Comparison of ENCODE assay signal across 31 mouse cellular contexts in the genomic region with DNA sequence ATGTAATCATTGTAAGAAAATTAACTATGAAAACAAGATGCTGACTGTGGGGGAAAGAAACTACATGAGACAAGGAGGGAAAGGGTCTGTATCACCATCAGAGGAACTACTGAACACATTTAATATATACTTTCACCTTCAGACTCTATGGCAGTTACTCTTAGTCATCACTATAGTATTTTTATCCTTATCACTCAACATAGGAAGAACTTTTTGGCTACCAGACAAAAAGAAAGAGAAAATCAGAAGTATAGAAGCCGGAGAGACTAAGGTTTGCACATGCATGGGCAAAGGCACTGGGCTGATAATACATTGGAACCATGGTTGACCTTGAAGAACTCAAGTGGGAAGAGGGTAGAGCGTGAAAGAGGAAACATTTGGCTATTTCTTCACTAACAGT.
"Had no signal": no experiment of that assay in that cellular context is flagged by ENCODE, and none has a peak within 500 bp of the region (broad histone marks: within the 10 kb centered on the region; RNA-seq: fewer than 3 reads in every experiment).

No protein-coding gene starts in this region.

- H3K4me2 ChIP-seq: limb, embryonic 12.5 days; limb, embryonic 13.5 days; limb, embryonic 15.5 days; liver, embryonic 12.5 days; liver, embryonic 13.5 days; liver, embryonic 15.5 days; lung, embryonic 14.5 days; lung, embryonic 15.5 days; midbrain, embryonic 11.5 days; midbrain, embryonic 12.5 days; midbrain, embryonic 13.5 days; midbrain, embryonic 15.5 days; neural tube, embryonic 12.5 days had no signal

- ATAC-seq: liver, embryonic 12.5 days; liver, postnatal 0 days; lung, postnatal 0 days; midbrain, embryonic 13.5 days; midbrain, embryonic 15.5 days; midbrain, embryonic 16.5 days had no signal

- H3K27ac ChIP-seq: limb, embryonic 10.5 days; limb, embryonic 12.5 days; limb, embryonic 13.5 days; limb, embryonic 15.5 days; liver, embryonic 12.5 days; liver, embryonic 13.5 days; liver, embryonic 14.5 days; liver, embryonic 15.5 days; lung, embryonic 15.5 days; macrophage; midbrain, embryonic 10.5 days; midbrain, embryonic 12.5 days; midbrain, embryonic 13.5 days; midbrain, embryonic 15.5 days; neural tube, embryonic 12.5 days had no signal

- H3K27me3 ChIP-seq: limb, embryonic 12.5 days; limb, embryonic 13.5 days; limb, embryonic 15.5 days; liver, embryonic 12.5 days; liver, embryonic 13.5 days; liver, embryonic 15.5 days; lung, embryonic 15.5 days; megakaryocyte, embryonic 14.5 days; midbrain, embryonic 12.5 days; midbrain, embryonic 13.5 days; midbrain, embryonic 15.5 days; neural tube, embryonic 12.5 days had no signal

- DNase-seq: left cerebral cortex, postnatal 4 days; liver; liver, embryonic 13.5 days; liver, postnatal 0 days; lung, adult 18-20 months; lung, adult 2 months; lung, embryonic 14.5 days; lung, postnatal 10 days; lung, postnatal 14 days; lung, postnatal 36 days; lung, postnatal 4 days; midbrain, embryonic 14.5 days had no signal

- H3K4me1 ChIP-seq: limb, embryonic 10.5 days; limb, embryonic 12.5 days; limb, embryonic 13.5 days; limb, embryonic 15.5 days; liver, embryonic 12.5 days; liver, embryonic 13.5 days; liver, embryonic 15.5 days; lung, embryonic 15.5 days; megakaryocyte, embryonic 14.5 days; midbrain, embryonic 10.5 days; midbrain, embryonic 12.5 days; midbrain, embryonic 13.5 days; midbrain, embryonic 15.5 days; neural tube, embryonic 12.5 days had no signal

- H3K36me3 ChIP-seq: liver, embryonic 13.5 days; midbrain, embryonic 12.5 days; midbrain, embryonic 15.5 days had no signal

- H3K9ac ChIP-seq: limb, embryonic 12.5 days; limb, embryonic 13.5 days; limb, embryonic 15.5 days; liver, embryonic 12.5 days; liver, embryonic 13.5 days; liver, embryonic 14.5 days; liver, embryonic 15.5 days; liver, postnatal 0 days; lung, embryonic 14.5 days; lung, embryonic 15.5 days; midbrain, embryonic 12.5 days; midbrain, embryonic 13.5 days; midbrain, embryonic 15.5 days; neural tube, embryonic 12.5 days had no signal

- H3K9me3 ChIP-seq: limb, embryonic 10.5 days; limb, embryonic 12.5 days; limb, embryonic 13.5 days; limb, embryonic 15.5 days; liver, embryonic 12.5 days; liver, embryonic 13.5 days; liver, embryonic 15.5 days; lung, embryonic 15.5 days; megakaryocyte, embryonic 14.5 days; midbrain, embryonic 10.5 days; midbrain, embryonic 12.5 days; midbrain, embryonic 13.5 days; midbrain, embryonic 15.5 days; neural tube, embryonic 12.5 days had no signal

- H3K4me3 ChIP-seq: limb, embryonic 10.5 days; limb, embryonic 12.5 days; limb, embryonic 13.5 days; limb, embryonic 15.5 days; liver, embryonic 12.5 days; liver, embryonic 13.5 days; liver, embryonic 15.5 days; lung, embryonic 15.5 days; megakaryocyte, embryonic 14.5 days; midbrain, embryonic 10.5 days; midbrain, embryonic 12.5 days; midbrain, embryonic 13.5 days; midbrain, embryonic 15.5 days; myocyte; neural tube, embryonic 12.5 days had no signal
